In the genomic region with DNA sequence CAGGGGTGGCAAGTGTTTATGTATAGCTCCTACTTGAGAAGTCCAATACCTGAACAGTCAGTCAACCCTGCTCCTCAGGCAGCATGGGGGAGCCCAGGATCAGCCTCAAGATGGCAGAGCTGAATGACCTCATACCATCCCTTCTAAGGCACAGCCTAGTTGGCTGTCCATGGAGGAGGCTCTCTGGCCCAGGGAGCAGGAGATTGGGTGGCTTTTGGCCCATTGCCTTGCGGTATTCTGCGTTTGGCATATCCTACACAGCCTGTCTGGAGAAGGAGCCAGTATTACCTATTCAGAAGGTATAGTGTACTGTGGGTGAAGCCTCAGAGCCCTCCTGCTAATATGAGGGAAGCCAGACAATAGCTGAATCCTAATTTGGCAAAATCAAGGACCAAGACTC, we compare ENCODE assay signal across 14 mouse cellular contexts.
"Had no signal": no experiment of that assay in that cellular context is flagged by ENCODE, and none has a peak within 500 bp of the region (broad histone marks: within the 10 kb centered on the region; RNA-seq: fewer than 3 reads in every experiment).

No protein-coding gene starts in this region.

- H3K4me3 ChIP-seq: limb, embryonic 12.5 days; megakaryocyte, embryonic 14.5 days; midbrain, embryonic 15.5 days; neural tube, embryonic 12.5 days had no signal

- H3K9me3 ChIP-seq: limb, embryonic 12.5 days; megakaryocyte, embryonic 14.5 days; midbrain, embryonic 15.5 days; neural tube, embryonic 12.5 days had no signal

- H3K27ac ChIP-seq: kidney, postnatal 0 days; limb, embryonic 12.5 days; macrophage; midbrain, embryonic 15.5 days; neural tube, embryonic 12.5 days had no signal

- ATAC-seq: midbrain, embryonic 15.5 days had no signal

- H3K27me3 ChIP-seq: limb, embryonic 12.5 days; midbrain, embryonic 15.5 days; neural tube, embryonic 12.5 days had no signal

- H3K4me2 ChIP-seq: limb, embryonic 12.5 days; midbrain, embryonic 11.5 days; midbrain, embryonic 15.5 days; neural tube, embryonic 12.5 days had no signal

- H3K9ac ChIP-seq: limb, embryonic 12.5 days; midbrain, embryonic 15.5 days; neural tube, embryonic 12.5 days had no signal

- DNase-seq: kidney, adult 11 months; kidney, adult 9 months; kidney, postnatal 36 days; layer of hippocampus, adult 9-11 months; retina, postnatal 1 day; right cerebral cortex, postnatal 14 days; thymus, postnatal 4 days had no signal

- H3K4me1 ChIP-seq: limb, embryonic 12.5 days; midbrain, embryonic 15.5 days; neural tube, embryonic 12.5 days had no signal
